Mouse (Mus musculus): ENCODE results near the gene Hist2h2aa2.
A peak's percentile ranks its signal among the peaks of the same experiment; 100 is the strongest.
"Not testable (repeated sequence)": the region's sequence is repeated elsewhere in the genome, so short reads cannot be mapped to it uniquely, and the experiment has no call there.

The Hist2h2aa2 gene

GRCm38 (mm10) chr3:96261623-96262022 lies 21.5 kb upstream of the Hist2h2aa2 start:
- DNase-seq (ENCODE audit: low spot score), result no peak

GRCm38 (mm10) chr3:96260220-96260619 lies 20.1 kb upstream of the Hist2h2aa2 start:
- DNase-seq (ENCODE audit: low spot score), result no peak

- DNase-seq (ENCODE audit: low spot score), result no peak
Observed at GRCm38 (mm10) chr3:96257190-96257589, 17.1 kb upstream of the Hist2h2aa2 start.

GRCm38 (mm10) chr3:96255926-96256593 lies 16.0 kb upstream of the Hist2h2aa2 start:
- no peak for DNase-seq (ENCODE audit: low spot score)

GRCm38 (mm10) chr3:96254683-96255355 lies 14.7 kb upstream of the Hist2h2aa2 start:
- no peak for DNase-seq (ENCODE audit: low spot score)

- no peak for DNase-seq (ENCODE audit: low spot score)
Observed at GRCm38 (mm10) chr3:96251787-96252186, 11.7 kb upstream of the Hist2h2aa2 start.

GRCm38 (mm10) chr3:96250890-96251289 lies 10.8 kb upstream of the Hist2h2aa2 start:
- DNase-seq (ENCODE audit: low spot score), result no peak

- no peak for DNase-seq (ENCODE audit: low spot score)
Observed at GRCm38 (mm10) chr3:96249034-96249345, 8.9 kb upstream of the Hist2h2aa2 start.

- no peak for DNase-seq (ENCODE audit: low spot score)
Observed at GRCm38 (mm10) chr3:96248141-96249033, 8.3 kb upstream of the Hist2h2aa2 start.

- no peak for DNase-seq (ENCODE audit: low spot score)
Observed at GRCm38 (mm10) chr3:96247356-96248140, 7.5 kb upstream of the Hist2h2aa2 start.

- DNase-seq (ENCODE audit: low spot score), result not testable (repeated sequence)
Observed at GRCm38 (mm10) chr3:96246427-96246856, 6.4 kb upstream of the Hist2h2aa2 start, which contains the start of gene Hist2h3c1. Gene Hist2h3c1, plus strand, starts transcription at chr3:96246685.

- not testable (repeated sequence) for DNase-seq (ENCODE audit: low spot score)
Observed at GRCm38 (mm10) chr3:96246018-96246417, 5.9 kb upstream of the Hist2h2aa2 start.

- DNase-seq (ENCODE audit: low spot score), result peak; percentile 23
Observed at GRCm38 (mm10) chr3:96245003-96245886, 5.2 kb upstream of the Hist2h2aa2 start, which contains the start of gene Hist2h2aa1. Gene Hist2h2aa1, plus strand, starts transcription at chr3:96245497.

GRCm38 (mm10) chr3:96243921-96244572 lies 4.0 kb upstream of the Hist2h2aa2 start:
- DNase-seq (ENCODE audit: low spot score), result no peak

GRCm38 (mm10) chr3:96240799-96241197 lies 722 bp upstream of the Hist2h2aa2 start:
- no peak for DNase-seq (ENCODE audit: low spot score)

GRCm38 (mm10) chr3:96238954-96239793 lies 902 bp downstream of the Hist2h2aa2 start, which contains the start of gene Hist2h3c2:
Gene Hist2h3c2, minus strand, starts transcription at chr3:96239127.
- DNase-seq (ENCODE audit: low spot score), result not testable (repeated sequence)

GRCm38 (mm10) chr3:96237904-96238511 lies 2.1 kb downstream of the Hist2h2aa2 start:
- no peak for DNase-seq (ENCODE audit: low spot score)

- DNase-seq (ENCODE audit: low spot score), result no peak
Observed at GRCm38 (mm10) chr3:96237335-96237903, 2.7 kb downstream of the Hist2h2aa2 start.

All from urinary bladder, postnatal 10 days (tissue).